Mouse (Mus musculus) myocyte (in vitro differentiated cells): ENCODE results near the gene B3galt5. TPM values are rescaled to one million over a fixed set of nuclear protein-coding genes. Genes with fewer than 3 reads are reported as not detected.

ENCODE experiments used
- H3K27me3 ChIP-seq: one replicate; pipeline ENCODE4 v1.6.1; 2011; ENCODE audit not compliant: control insufficient read depth, insufficient read depth, insufficient read length
- H3K36me3 ChIP-seq: one replicate; pipeline ENCODE4 v1.6.1; 2011; ENCODE audit not compliant: control insufficient read depth, insufficient read depth
- H3K4me2 ChIP-seq: one replicate; pipeline ENCODE4 v1.6.1; 2011; ENCODE audit warnings: low read depth, control low read depth
- H3K4me3 ChIP-seq: one replicate; pipeline ENCODE4 v1.5.1; 2011; ENCODE audit warnings: mild to moderate bottlenecking, control low read depth, moderate library complexity
- H3K79me2 ChIP-seq: one replicate; pipeline ENCODE4 v1.6.1; 2011; ENCODE audit not compliant: control insufficient read depth, insufficient read depth
- H3ac ChIP-seq: one replicate; pipeline ENCODE4 v1.6.1; 2011; ENCODE audit not compliant: control insufficient read depth, insufficient read length
- CEBPB ChIP-seq: IDR thresholded peaks from 2 replicates; pipeline ENCODE4 v1.6.1; 2011; ENCODE audit warnings: mild to moderate bottlenecking, moderate library complexity; ENCODE audit not compliant: poor library complexity, insufficient read depth, severe bottlenecking
- E2F4 ChIP-seq: IDR thresholded peaks from one replicate; pipeline ENCODE4 v1.6.1; 2011; ENCODE audit warnings: mild to moderate bottlenecking, control low read depth, moderate library complexity; ENCODE audit not compliant: insufficient read depth
- MAX ChIP-seq: IDR thresholded peaks from one replicate; pipeline ENCODE4 v1.6.1; 2011; ENCODE audit warnings: low read depth, mild to moderate bottlenecking, control low read depth
- MYOD1 ChIP-seq, 3 experiments: IDR thresholded peaks; one replicate each; pipeline ENCODE4 v1.6.1; 2011; ENCODE audit warnings: control low read depth in 2 of 3, low read depth in 2 of 3, mild to moderate bottlenecking in 2 of 3, moderate library complexity in 1 of 3; ENCODE audit not compliant: insufficient read length in 2 of 3, control insufficient read depth in 1 of 3
- MYOG ChIP-seq, 3 experiments: IDR thresholded peaks; one replicate each; pipeline ENCODE4 v1.6.1; 2011; ENCODE audit warnings: control low read depth in 2 of 3, low read depth in 2 of 3, mild to moderate bottlenecking in 2 of 3; ENCODE audit not compliant: insufficient read length in 2 of 3, control insufficient read depth in 1 of 3, insufficient read depth in 1 of 3
- POLR2A ChIP-seq: IDR thresholded peaks from one replicate; pipeline ENCODE4 v1.6.1; 2011; ENCODE audit warnings: low read depth, mild to moderate bottlenecking, control low read depth, moderate library complexity; ENCODE audit not compliant: insufficient read length
- POLR2AphosphoS2 ChIP-seq: IDR thresholded peaks from one replicate; pipeline ENCODE4 v1.6.1; 2011; ENCODE audit warnings: low read depth, control low read depth; ENCODE audit not compliant: insufficient read length
- REST ChIP-seq: IDR thresholded peaks from one replicate; pipeline ENCODE4 v1.6.1; 2011; ENCODE audit warnings: mild to moderate bottlenecking, control low read depth, moderate library complexity; ENCODE audit not compliant: insufficient read depth, insufficient read length
- SRF ChIP-seq: IDR thresholded peaks from one replicate; pipeline ENCODE4 v1.6.1; 2011; ENCODE audit warnings: low read depth; ENCODE audit not compliant: control insufficient read depth, insufficient read length
- TCF12 ChIP-seq: IDR thresholded peaks from one replicate; pipeline ENCODE4 v1.6.1; 2011; ENCODE audit warnings: mild to moderate bottlenecking, control low read depth; ENCODE audit not compliant: poor library complexity, insufficient read depth, severe bottlenecking
- TCF3 ChIP-seq: IDR thresholded peaks from one replicate; pipeline ENCODE4 v1.6.1; 2011; ENCODE audit warnings: low read depth, control low read depth; ENCODE audit not compliant: insufficient read length
- USF1 ChIP-seq: IDR thresholded peaks from one replicate; pipeline ENCODE4 v1.6.1; 2011; ENCODE audit warnings: low read depth, mild to moderate bottlenecking, control low read depth, moderate library complexity
- polyA plus RNA-seq: library from polyadenylated mRNA; unstranded; fragments of >200 nt; fragmentation: generic; extraction: Trizol; gene quantifications from one replicate; pipeline ENCODE4 v1.2.1, GENCODE M21; 2012; ENCODE audit warnings: missing spikeins

The B3galt5 gene
- polyA plus RNA-seq, 1 experiment = 5.0 TPM

- no peak overlapping the region for H3ac ChIP-seq
- no peak overlapping the region for H3K4me3 ChIP-seq
Measured at GRCm38 (mm10) chr16:96292530-96293173, 57.1 kb downstream of the B3galt5 start.

DNA sequence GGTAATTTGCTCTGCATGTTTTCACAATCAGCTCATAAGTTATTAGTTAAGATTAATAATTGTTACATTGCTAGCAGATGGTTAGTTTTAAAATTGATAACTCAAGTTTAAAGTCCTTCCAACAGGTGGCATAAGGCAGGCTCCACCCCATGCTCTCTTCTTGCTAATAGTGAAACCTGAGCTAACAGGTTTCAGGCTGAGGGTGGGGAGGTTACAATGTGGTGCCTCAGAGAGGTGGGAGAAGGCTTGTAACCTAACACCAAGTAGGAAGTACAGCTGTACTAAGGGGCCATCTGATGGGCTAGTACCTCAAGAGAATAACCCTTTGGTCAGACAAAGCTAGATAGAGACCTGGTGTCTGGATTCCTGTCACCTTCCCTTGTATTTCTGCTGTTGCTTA, 62.5 kb downstream of the B3galt5 start:
- Histone ChIP-seq H3K27me3 (no peaks in the 10 kb centered on the region), H3K79me2 (no peaks in the 10 kb centered on the region), H3K36me3 (no peaks in the 10 kb centered on the region), H3K4me3 (no peak overlapping the region), H3ac (no peak overlapping the region), H3K4me2 (no peak overlapping the region)
- TF ChIP-seq TCF12 = no peak
- TF ChIP-seq MYOD1 (IDR thresholded peaks at IDR 0.05; ENCODE audit: control insufficient read depth in 1 of 3, insufficient read length in 2 of 3, low read depth in 2 of 3) = no peak
- TF ChIP-seq TCF3 = no peak
- no peak for TF ChIP-seq E2F4
- no peak for TF ChIP-seq REST
- no peak for TF ChIP-seq SRF
- TF ChIP-seq MAX = no peak
- no peak for TF ChIP-seq POLR2AphosphoS2
- TF ChIP-seq POLR2A = no peak
- TF ChIP-seq CEBPB = no peak
- no peak for TF ChIP-seq MYOG (IDR thresholded peaks at IDR 0.05; ENCODE audit: control insufficient read depth in 1 of 3, insufficient read depth in 1 of 3, insufficient read length in 2 of 3, low read depth in 2 of 3)
- TF ChIP-seq USF1 = no peak

More at GRCm38 (mm10) chr16:96292530-96293173, 57.1 kb downstream of the B3galt5 start:
- Histone ChIP-seq H3K27me3 (no peaks in the 10 kb centered on the region), H3K36me3 (no peaks in the 10 kb centered on the region), H3K4me2 (no peak overlapping the region), H3K79me2 (no peaks in the 10 kb centered on the region)
- TF ChIP-seq REST (no peak), SRF (no peak), MYOG (IDR thresholded peaks at IDR 0.05; ENCODE audit: control insufficient read depth in 1 of 3, insufficient read depth in 1 of 3, insufficient read length in 2 of 3, low read depth in 2 of 3) (no peak), USF1 (no peak), MAX (no peak), TCF12 (no peak), TCF3 (no peak), POLR2AphosphoS2 (no peak)

DNA sequence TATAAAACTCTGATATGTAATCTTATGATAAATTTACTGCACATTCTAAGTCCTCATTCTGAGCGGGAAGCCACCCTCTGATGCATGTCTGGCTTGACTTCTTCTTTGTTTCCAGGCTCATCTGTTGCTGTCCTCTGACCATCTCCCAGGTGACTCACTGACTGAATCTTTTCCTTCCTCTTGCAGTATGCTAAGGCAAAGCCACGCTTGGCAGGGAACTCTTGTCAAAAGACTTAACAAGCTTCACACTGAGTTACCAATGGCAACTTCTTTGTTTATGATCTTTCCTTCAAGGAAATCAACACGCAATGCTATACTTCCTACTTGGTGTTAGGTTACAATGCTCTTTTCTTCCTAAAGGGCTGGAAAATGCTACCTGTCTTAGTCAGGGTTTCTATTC, 63.0 kb downstream of the B3galt5 start:
- H3K79me2 ChIP-seq = no peaks in the 10 kb centered on the region
- TF ChIP-seq TCF3 = no peak
- TF ChIP-seq POLR2A = no peak
- no peak for TF ChIP-seq POLR2AphosphoS2
- no peak for TF ChIP-seq MAX
- TF ChIP-seq REST = no peak
- TF ChIP-seq MYOD1 (IDR thresholded peaks at IDR 0.05; ENCODE audit: control insufficient read depth in 1 of 3, insufficient read length in 2 of 3, low read depth in 2 of 3) = no peak
- no peak for TF ChIP-seq USF1
- no peak for TF ChIP-seq SRF
- TF ChIP-seq MYOG (IDR thresholded peaks at IDR 0.05; ENCODE audit: control insufficient read depth in 1 of 3, insufficient read depth in 1 of 3, insufficient read length in 2 of 3, low read depth in 2 of 3) = no peak
- no peak for TF ChIP-seq E2F4
- no peak for TF ChIP-seq TCF12
- H3K36me3 ChIP-seq = no peaks in the 10 kb centered on the region
- H3K4me3 ChIP-seq = no peak overlapping the region
- H3ac ChIP-seq = no peak overlapping the region
- no peak overlapping the region for H3K4me2 ChIP-seq
- no peaks in the 10 kb centered on the region for H3K27me3 ChIP-seq

- H3ac ChIP-seq = no peak overlapping the region
- TF ChIP-seq E2F4 (no peak), POLR2A (no peak), USF1 (no peak), MAX (no peak), SRF (no peak), CEBPB (no peak)
- no peaks in the 10 kb centered on the region for H3K36me3 ChIP-seq
- no peaks in the 10 kb centered on the region for H3K79me2 ChIP-seq
- H3K4me3 ChIP-seq = no peak overlapping the region
- H3K4me2 ChIP-seq = no peak overlapping the region
- H3K27me3 ChIP-seq = no peaks in the 10 kb centered on the region
Measured at GRCm38 (mm10) chr16:96303356-96303755, 67.8 kb downstream of the B3galt5 start.

DNA sequence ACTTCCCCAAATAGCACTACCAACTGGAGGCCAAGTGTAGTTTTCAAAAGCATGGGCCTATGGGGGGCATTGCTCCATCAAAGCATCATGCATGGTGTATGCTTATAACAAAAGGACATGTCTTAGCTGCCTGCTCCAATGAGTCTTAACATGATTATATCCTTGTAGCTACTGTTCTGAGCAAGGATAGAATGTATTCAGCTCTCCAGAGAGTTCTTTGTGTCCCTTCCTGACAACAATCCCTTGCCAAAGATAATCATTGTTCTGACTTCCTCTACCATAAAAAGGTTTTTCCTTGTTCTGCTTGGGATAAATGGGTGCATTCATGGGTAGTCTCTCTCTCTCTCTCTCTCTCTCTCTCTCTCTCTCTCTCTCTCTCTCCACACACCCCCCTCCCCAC, 68.8 kb downstream of the B3galt5 start:
- Histone ChIP-seq H3K4me3 (no peak overlapping the region), H3K27me3 (no peaks in the 10 kb centered on the region), H3K36me3 (no peaks in the 10 kb centered on the region), H3ac (no peak overlapping the region), H3K79me2 (no peaks in the 10 kb centered on the region), H3K4me2 (no peak overlapping the region)
- TF ChIP-seq E2F4 = no peak
- TF ChIP-seq TCF3 = no peak
- no peak for TF ChIP-seq MYOG (IDR thresholded peaks at IDR 0.05; ENCODE audit: control insufficient read depth in 1 of 3, insufficient read depth in 1 of 3, insufficient read length in 2 of 3, low read depth in 2 of 3)
